ENCODE assay signal across 15 mouse cellular contexts in the genomic region with DNA sequence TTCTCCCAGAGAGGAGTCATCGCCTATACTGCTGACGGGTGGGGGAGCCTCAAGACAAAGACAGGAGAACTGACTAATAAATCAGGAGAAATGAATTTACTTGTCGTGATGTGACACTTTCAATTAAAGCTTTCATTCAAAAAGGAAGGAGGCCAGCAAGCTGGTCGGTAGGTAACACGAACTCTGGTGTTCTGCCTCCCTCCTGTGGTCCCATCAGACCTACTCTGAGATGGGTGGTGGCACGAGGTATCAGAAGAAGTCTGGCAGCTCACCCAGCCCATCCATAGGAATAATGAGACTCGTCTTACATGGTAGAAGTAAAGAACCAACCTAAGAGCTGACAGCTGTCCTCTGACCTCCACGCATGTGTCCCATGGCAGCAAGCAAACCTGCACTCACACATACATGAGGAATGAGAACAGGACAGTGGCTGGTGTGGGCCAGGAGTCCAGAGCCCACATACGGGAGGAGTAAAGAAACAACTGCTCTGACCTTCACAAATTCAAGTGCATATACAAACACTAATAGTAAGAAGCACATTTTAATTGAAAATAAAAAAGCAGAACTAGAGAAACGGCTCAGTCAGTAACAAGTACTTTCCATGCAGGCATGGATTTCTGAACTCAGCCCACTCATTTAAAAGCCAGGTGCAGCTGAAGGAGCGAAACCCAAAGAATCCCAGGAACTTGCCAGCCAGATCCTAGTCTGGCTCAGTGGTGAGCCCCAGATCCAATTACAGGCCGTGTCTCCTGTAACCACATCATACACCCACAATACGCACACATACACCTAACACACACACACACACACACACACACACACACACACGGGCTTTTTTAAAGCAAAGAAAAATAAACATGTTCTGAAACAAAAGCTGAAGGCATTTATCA. TPM values are rescaled to one million over a fixed set of nuclear protein-coding genes. Genes with fewer than 3 reads are reported as not detected.
DNase-seq lines count a peak whose midpoint lies in the region; ATAC-seq and TF ChIP-seq lines count a peak whose summit lies in the region.
"Had no signal": no experiment of that assay in that cellular context is flagged by ENCODE, and none has a peak within 500 bp of the region (broad histone marks: within the 10 kb centered on the region; RNA-seq: fewer than 3 reads in every experiment).

No protein-coding gene starts in this region.

- peak overlapping the region; percentile 37; the same call in 1 of the 2 replicates for H3K27ac ChIP-seq in kidney, postnatal 0 days
- peak overlapping the region; percentile 43 for H3K27ac ChIP-seq in limb, embryonic 15.5 days
- H3K27ac ChIP-seq: forebrain, embryonic 12.5 days had no signal

- 34% methylated on average over 14 of the region's 14 CpGs for WGBS in kidney, postnatal 0 days
- WGBS in limb, embryonic 15.5 days: 46% methylated on average over 14 of the region's 14 CpGs

- H3K4me3 ChIP-seq in kidney, postnatal 0 days (replicated peaks; ENCODE audit: low read depth, low read length): no peak overlapping the region
- H3K4me3 ChIP-seq in limb, embryonic 15.5 days: no peak overlapping the region
- H3K4me3 ChIP-seq: forebrain, embryonic 12.5 days had no signal

- DNase-seq in frontal cortex, postnatal 36 days (ENCODE audit: low spot score in 2 of 2): no peak
- DNase-seq in kidney, postnatal 0 days (ENCODE audit: low spot score): no peak
- DNase-seq in kidney, postnatal 14 days: no peak
- DNase-seq in brain, adult 2 months (ENCODE audit: low read depth, low spot score): peak; percentile 53
- no peak for DNase-seq in adrenal gland, adult 8-10 months
- DNase-seq in embryo, embryonic 11 days: no peak
- DNase-seq: adrenal gland, postnatal 36 days; cerebellum, adult 9-11 months; kidney, adult 2 months; lung, adult 18-20 months; spleen, adult 18-20 months; thymus, postnatal 25 days had no signal

- H3K4me2 ChIP-seq in kidney, postnatal 0 days (ENCODE audit: low read length): no peak overlapping the region
- no peak overlapping the region for H3K4me2 ChIP-seq in limb, embryonic 15.5 days
- H3K4me2 ChIP-seq: forebrain, embryonic 12.5 days had no signal

- peak; percentile 23; the same call in 1 of the 2 replicates for TF ChIP-seq CTCF in kidney, postnatal 0 days (IDR thresholded peaks at IDR 0.05; ENCODE audit: low read depth)

- H3K9me3 ChIP-seq in kidney, postnatal 0 days (replicated peaks; ENCODE audit: low read length): no peaks in the 10 kb centered on the region
- no peaks in the 10 kb centered on the region for H3K9me3 ChIP-seq in limb, embryonic 15.5 days
- H3K9me3 ChIP-seq: forebrain, embryonic 12.5 days had no signal

- no peaks in the 10 kb centered on the region for H3K36me3 ChIP-seq in kidney, postnatal 0 days (ENCODE audit: insufficient read depth, low read length)
- no peaks in the 10 kb centered on the region for H3K36me3 ChIP-seq in limb, embryonic 15.5 days
- H3K36me3 ChIP-seq: forebrain, embryonic 12.5 days had no signal

- no peak overlapping the region for H3K9ac ChIP-seq in kidney, postnatal 0 days (ENCODE audit: low read depth, low read length)
- no peak overlapping the region for H3K9ac ChIP-seq in limb, embryonic 15.5 days
- H3K9ac ChIP-seq: forebrain, embryonic 12.5 days had no signal

- no peaks in the 10 kb centered on the region for H3K27me3 ChIP-seq in kidney, postnatal 0 days (ENCODE audit: insufficient read depth, low read length)
- no peaks in the 10 kb centered on the region for H3K27me3 ChIP-seq in limb, embryonic 15.5 days
- H3K27me3 ChIP-seq: forebrain, embryonic 12.5 days had no signal

- peaks cover 20% of the 10 kb centered on the region for H3K4me1 ChIP-seq in kidney, postnatal 0 days (replicated peaks; ENCODE audit: insufficient read depth, low read length)
- peaks cover 46% of the 10 kb centered on the region for H3K4me1 ChIP-seq in limb, embryonic 15.5 days

- ATAC-seq in frontal cortex, adult (ENCODE audit: low TSS enrichment): peak; percentile 69; the same call in 1 of the 2 replicates
- ATAC-seq in kidney, postnatal 0 days (replicated peaks; ENCODE audit: low FRiP score, low read depth): no peak
- ATAC-seq in limb, embryonic 15.5 days (ENCODE audit: insufficient number of reproducible peaks, low FRiP score, low TSS enrichment, low read depth): peak; percentile 44; the same call in 1 of the 2 replicates

RNA-seq across cellular contexts. Expression of gene Ankrd11, which starts 37.8 kb away (rescaled TPM):
- 44.2 and 57.9 TPM in 2 replicates for polyA plus RNA-seq in kidney, postnatal 0 days (2015; fragmentation: Nextera tagmentation; extraction: Ambion mirVana)
- polyA plus RNA-seq in limb, embryonic 15.5 days (2015; fragmentation: Nextera tagmentation; extraction: Ambion mirVana): 44.8 and 45.3 TPM in 2 replicates
- total RNA-seq in adrenal gland, adult 8-10 months (2022): 100 to 1,000 TPM in 2 of 4 experiments, 10 to 100 TPM in 2; 85.8 to 116 (median 97.7) TPM

RNA-seq across cellular contexts. Expression of gene Spg7, which starts 58.5 kb away (rescaled TPM):
- 49.6 and 54.0 TPM in 2 replicates for polyA plus RNA-seq in kidney, postnatal 0 days (2015; fragmentation: Nextera tagmentation; extraction: Ambion mirVana)
- 33.4 and 38.5 TPM in 2 replicates for polyA plus RNA-seq in limb, embryonic 15.5 days (2015; fragmentation: Nextera tagmentation; extraction: Ambion mirVana)
- 100 to 1,000 TPM in 1 of 4 experiments, 10 to 100 TPM in 3; 85.0 to 103 (median 86.7) TPM for total RNA-seq in adrenal gland, adult 8-10 months (2022)
